Mouse (Mus musculus) right cerebral cortex, postnatal 10 days (tissue): Measurements from ENCODE around the gene Cald1.

ENCODE experiments used
- DNase-seq, 2 experiments: peaks; one replicate each; pipeline ENCODE4 v3.0.0; 2021; ENCODE audit warnings: low spot score in 2 of 2

Gene Cald1

GRCm38 (mm10) chr6:34664749-34665148 is 66.4 kb downstream of the Cald1 start:
- DNase-seq, result no peak

DNA sequence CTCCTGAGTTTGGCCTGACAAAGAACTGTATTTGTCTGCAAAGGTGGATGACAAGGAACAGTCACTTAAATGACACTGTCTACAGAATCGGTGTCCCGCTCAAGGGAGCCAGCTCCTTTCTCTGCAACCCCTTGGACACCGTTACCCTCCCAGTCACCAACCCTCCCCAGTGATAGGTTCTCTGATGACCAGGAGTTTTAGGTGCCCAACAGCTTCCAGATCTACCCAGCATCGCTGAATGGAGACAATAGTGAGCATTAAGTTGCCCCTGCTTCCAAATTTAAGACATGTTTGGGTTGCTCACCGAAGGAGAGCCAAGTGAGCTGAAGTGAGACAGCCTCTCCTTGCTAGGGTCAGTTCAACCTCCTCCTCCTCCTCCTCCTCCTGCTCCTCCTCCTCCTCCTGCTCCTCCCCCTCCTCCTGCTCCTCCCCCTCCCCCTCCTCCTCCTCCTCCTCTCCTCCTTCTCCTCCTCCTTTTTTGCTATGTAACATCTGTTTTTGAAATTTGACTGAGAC is 70.5 kb downstream of the Cald1 start:
- no peak for DNase-seq

DNA sequence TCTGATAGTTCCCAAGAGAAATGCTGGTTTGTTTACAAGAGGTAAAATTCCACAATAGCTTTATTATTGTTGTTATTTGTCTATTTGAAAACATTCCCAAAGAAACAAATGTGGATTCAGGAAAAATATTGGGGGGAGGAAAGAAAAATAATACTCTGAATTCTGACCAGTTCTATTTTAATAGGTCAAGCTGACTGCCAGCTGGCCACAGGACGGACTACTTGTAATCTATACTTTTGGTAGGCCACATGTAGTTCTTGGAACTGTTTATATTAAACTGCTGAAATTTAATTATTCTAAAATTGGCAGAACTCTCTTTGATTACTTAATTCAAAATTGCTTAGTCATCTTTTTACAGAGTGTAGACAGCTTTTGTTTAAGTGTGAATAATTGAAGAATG is 73.1 kb downstream of the Cald1 start:
- no peak for DNase-seq

DNA sequence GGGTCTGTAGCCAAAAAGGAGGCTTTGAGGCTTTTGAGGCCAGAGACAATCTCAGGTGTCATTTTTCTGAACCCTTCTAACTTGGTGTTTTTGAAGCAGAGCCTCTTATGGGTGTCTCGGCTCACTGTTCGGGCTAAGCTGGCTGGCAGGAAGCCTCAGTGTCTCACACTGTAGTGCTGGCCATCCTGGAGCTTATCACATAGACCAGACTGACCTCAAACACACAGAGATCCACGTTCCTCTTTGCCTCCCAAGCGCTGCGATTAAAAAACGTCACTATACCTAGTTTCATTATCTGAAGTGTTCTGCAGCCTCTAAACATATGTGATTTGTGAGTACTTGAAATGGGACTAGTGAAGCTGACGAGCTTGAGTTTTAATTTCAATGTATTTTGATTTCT is 76.1 kb downstream of the Cald1 start:
- DNase-seq, result no peak

- no peak for DNase-seq
Measured at GRCm38 (mm10) chr6:34674897-34675296, 76.6 kb downstream of the Cald1 start.

- DNase-seq, result no peak
Measured at GRCm38 (mm10) chr6:34682126-34682525, 83.8 kb downstream of the Cald1 start.

DNA sequence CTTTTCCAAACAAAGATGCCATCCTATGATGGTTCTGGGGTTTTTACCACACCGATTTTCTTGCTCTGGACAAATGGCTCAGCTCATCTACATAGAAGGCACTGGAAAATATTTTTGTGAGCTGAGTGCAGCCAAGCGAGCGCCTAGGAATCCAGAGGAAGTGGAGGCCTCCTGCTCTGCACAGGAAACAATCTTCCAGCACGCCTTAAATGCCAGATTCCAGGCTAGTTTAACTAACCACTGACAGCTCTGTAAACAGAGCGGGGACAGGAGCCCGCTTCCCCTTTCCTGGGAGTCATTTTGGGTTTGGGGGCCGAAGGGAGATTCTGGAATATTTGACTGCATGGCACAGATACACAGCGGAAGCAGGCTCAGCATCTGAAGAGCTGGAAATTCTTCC is 86.6 kb downstream of the Cald1 start:
- no peak for DNase-seq

- DNase-seq, result no peak
Measured at GRCm38 (mm10) chr6:34688971-34689370, 90.7 kb downstream of the Cald1 start.

DNA sequence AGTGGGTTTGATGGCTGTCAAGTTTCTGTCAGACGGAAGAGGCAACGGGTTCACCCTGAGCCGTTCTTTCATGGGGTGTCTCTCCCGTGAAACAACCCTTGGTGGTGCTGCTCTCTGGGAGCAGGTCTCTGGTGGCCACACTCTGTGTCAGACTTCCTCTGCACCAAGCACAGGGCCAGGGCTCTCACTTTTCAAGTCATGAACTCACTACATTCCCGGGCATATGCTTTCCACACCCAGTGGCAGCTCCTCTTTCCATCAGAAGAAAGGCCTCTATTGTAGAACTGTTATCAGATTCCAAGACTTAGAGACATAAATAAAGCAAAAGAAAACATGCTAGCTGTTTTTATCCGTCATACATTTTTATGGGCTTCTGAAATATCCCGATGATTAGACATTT is 93.1 kb downstream of the Cald1 start:
- no peak for DNase-seq

GRCm38 (mm10) chr6:34694096-34694495 is 95.8 kb downstream of the Cald1 start:
- DNase-seq, result no peak

DNA sequence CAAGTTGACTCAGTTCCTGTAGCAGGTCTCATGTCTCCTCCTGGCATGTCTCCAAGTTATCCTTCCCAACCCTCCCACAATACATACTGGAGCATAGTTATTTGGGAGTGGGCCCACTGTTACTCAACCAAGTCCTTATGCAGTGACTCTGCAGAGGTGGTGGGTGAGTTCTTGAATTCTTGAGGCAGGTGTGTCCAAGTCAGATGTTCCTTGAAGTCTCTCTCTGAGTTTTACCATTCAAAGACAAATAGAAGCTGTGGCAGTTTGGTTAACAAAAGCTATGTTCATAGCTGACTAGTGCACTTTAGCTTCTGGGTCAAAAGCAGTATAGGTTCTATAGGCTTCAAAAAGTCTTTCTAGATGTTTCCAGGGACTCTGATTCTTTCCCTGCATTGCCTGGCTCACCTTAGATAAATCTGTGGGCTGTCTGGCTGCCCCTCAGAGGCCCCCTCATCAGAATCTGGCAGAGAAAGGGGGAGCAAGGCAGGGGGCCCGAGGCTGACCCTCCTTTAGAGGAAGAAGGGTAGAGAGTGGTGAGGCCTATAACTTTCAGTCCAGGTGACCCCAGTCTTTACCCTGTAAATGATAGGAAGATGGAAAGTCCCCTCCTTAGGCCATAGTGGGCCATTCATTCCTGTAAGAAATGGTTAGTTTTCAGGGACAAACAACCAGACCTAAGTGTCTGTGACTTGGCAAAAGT is 105.3 kb downstream of the Cald1 start:
- DNase-seq, result no peak

- DNase-seq, result no peak
Measured at GRCm38 (mm10) chr6:34707521-34707920, 109.2 kb downstream of the Cald1 start.

GRCm38 (mm10) chr6:34708650-34709265 is 110.5 kb downstream of the Cald1 start:
- peak; percentile 44 to 57 for DNase-seq

DNA sequence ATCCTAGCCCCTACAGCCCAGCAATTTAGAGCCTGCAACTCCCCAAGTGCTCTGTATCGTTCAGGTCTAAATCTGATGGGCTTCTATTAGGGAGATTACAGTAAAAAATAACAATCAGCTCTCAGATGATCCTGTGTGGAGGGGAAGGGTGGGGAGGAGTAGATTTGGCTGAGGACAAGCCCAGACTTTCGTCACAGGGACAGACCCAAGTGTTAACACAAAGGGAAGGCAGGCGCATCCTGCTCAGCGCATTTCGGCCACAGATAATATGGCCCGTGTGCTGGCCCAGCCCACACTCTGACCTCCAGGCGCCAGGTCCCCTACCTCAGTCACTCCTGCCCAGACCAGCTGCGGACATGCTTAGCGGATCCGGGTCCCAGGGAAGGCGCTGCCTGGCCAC is 111.0 kb downstream of the Cald1 start:
- DNase-seq, result peak; percentile 47 to 57

GRCm38 (mm10) chr6:34709946-34710682 is 111.8 kb downstream of the Cald1 start:
- DNase-seq, result no peak

DNA sequence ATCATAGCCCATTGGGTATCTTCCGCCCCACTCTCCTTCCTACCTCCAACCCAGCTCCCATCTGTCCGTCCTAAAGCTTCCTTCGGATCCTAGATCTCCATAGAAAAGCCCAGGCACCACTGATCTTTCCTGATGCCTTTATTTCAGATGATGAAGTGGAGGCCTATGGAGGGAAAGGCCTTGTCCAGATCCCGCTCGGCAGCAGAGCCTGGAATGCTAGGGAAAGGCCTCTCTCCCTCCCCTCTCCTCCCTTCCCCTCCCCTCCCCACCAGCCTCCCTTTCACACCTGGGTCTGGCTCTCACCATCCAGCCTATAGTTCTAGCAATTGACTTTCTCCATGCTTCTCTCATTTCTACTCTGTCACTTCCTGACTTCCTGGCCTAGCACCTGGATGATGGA is 112.5 kb downstream of the Cald1 start:
- DNase-seq, result no peak

DNA sequence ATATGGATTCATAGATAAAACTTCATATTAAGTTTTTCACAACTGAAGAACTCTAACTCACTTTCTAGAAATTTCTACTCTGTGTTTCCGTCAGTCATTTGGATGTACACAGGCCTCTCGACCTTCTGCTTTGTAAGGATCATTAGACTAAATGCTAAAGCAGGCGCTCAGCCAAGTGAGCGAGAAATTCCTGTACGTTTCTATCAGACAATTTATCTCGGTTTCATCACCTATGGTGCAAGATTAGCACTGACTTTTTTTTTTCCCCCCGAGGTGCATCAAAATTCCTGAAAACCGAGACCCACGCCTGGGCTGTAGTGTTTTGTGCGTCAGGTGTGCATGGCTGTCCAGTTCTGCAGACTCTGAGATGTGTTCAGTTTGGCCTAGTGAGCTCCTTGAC is 113.3 kb downstream of the Cald1 start:
- no peak for DNase-seq

- DNase-seq, result no peak
Measured at GRCm38 (mm10) chr6:34713169-34713568, 114.9 kb downstream of the Cald1 start.

GRCm38 (mm10) chr6:34713777-34714176 is 115.5 kb downstream of the Cald1 start:
- no peak for DNase-seq

GRCm38 (mm10) chr6:34714612-34715011 is 116.3 kb downstream of the Cald1 start:
- no peak for DNase-seq

DNA sequence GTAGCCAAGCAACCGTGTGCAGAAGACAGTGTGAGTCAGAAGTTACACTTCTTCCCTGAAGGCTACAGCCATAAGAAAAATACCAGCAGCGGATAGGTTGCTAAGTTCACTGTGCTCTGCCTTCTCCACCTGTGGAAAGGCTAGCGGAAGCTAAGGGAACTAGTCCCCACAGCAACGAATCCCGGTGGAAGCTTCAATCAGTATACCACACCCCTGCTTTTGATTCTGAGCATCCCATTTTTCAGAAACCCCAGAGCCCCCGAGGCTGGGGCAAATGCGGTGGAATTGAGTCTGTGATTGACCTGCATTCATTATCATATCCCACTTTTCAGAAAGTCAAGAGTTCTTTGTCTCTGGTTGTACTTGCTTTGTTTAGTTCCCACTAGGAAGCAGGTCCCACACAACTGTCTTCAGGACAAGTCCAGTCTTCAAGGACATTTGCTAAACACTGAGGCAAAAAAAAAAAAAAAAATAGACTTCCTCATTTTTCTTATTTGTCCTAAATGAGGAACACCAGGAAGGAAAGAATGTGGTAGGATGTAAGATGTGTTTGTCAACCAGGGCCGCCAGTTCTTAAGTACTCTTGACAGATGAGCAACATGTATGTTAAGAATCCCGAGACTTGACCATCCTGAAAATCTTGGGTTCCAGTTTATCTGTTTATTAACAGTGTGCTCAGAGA is 118.0 kb downstream of the Cald1 start:
- no peak for DNase-seq
